Mouse (Mus musculus) liver, embryonic 14.5 days (tissue): ENCODE measurements around the gene Ranbp9.

Source experiments
- CTCF ChIP-seq: IDR thresholded peaks from 2 replicates; pipeline ENCODE4 v1.5.1; 2016; ENCODE audit warnings: antibody characterized with exemption, low read depth, control low read depth
- EP300 ChIP-seq: IDR thresholded peaks from 2 replicates; pipeline ENCODE4 v1.6.1; 2016; ENCODE audit warnings: antibody characterized with exemption, low read depth

- TF ChIP-seq CTCF (no peak), EP300 (no peak)
These were observed 18.8 kb upstream of the Ranbp9 start for GRCm38 (mm10) chr13:43499731-43500482.
